Mouse (Mus musculus): Measurements from ENCODE around the gene Ptges.

GRCm38 (mm10) chr2:30862081-30862480, 67.6 kb downstream of the Ptges start:
- no peak for TF ChIP-seq POLR2A (IDR thresholded peaks at IDR 0.05; ENCODE audit: insufficient read depth, low read depth, low read length)
- TF ChIP-seq CTCF (IDR thresholded peaks at IDR 0.05; ENCODE audit: insufficient read depth, low read depth, low read length), result no peak

Data from olfactory bulb, adult 2 months (tissue).